Mouse (Mus musculus) adrenal gland, adult (tissue): ENCODE measurements around the gene Dolpp1.
A peak's percentile ranks its signal among the peaks of the same experiment; 100 is the strongest.

Source experiments
- DNase-seq, 2 experiments: peaks; one replicate each; pipeline ENCODE4 v3.0.0; 2022 to 2023; ENCODE audit warnings: low spot score in 1 of 2; ENCODE audit not compliant: inconsistent age in 2 of 2

The Dolpp1 gene

GRCm38 (mm10) chr2:30440211-30440700 lies 48.2 kb downstream of the Dolpp1 start:
- no peak for DNase-seq

DNA sequence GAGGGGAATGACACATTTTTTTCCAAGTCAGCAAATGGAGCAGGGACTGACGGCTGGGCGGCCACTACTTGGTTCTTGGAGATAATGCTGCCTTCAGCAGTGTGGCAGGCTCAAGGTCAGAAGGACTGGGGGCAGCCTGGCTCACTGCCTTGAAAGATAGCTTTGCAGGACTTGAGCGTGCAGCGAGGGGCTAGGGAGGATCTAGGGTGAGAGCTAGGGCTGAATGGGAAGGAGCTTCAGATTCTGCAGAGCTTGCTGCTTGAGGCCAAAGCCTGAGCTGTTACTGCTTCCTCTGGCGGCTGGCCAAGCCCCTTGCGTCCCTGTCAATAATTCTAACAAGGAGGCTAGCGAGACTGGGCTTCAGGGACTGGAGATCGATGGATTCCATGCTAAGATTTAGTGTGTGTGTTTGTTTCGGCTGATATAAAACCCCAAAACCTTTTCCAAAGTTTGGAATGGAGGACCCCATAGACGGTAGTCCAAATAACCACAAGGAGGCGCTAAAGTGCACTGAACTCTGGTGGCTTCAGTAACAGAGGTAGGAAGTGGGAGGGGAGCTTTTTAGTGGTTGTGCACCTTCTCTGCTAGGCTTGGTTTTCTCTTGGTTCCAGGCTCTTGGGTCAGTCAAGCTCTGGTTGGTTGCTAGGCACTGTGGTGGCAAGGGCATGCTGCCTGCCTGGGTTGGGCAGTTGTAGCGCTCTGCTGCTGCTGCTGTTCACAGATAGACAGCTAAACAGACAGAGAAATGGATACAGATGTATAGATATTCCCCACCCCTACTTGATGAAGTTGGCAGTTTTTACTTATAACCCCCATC lies 48.9 kb downstream of the Dolpp1 start:
- DNase-seq = peak; percentile 86 to 94

- DNase-seq = peak; percentile 86 to 94
These were observed 49.8 kb downstream of the Dolpp1 start for GRCm38 (mm10) chr2:30441518-30442497.

DNA sequence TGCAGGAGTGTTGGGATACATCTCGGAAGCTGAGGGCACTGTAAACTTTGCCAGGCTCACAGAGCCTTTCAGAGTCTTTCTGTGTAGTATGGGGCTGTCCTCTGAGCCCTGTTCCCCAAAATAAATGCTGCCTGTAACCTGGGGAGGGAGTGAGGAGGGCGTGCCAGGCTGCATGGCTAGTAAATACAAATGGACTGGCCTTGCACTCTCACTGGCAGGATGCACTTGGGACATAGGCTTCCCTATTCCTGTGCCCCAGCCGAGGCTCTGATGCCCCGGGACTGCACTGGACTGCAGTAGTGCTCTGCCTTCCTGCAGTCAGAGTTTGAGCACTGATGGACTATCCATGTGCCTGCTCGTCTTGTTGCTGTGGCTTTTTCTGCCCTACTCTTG lies 50.4 kb downstream of the Dolpp1 start:
- DNase-seq = peak; percentile 46 to 75

DNA sequence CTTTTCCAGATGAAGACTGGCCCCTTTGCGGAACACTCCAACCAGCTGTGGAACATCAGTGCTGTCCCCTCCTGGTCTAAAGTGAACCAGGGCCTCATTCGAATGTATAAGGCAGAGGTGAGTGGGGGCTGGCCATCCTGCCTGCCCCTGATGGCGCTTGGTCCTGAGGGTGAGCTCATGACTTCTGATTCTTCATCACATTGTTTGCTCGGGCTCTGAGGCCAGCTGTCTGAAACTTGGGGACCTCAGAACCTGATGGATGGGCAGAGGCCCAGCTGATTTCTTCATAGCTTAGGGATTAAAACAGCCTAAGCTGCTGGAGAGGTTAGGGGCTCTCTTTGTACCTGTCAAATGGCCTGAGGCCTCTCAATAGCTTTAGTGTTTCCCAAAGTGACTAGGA lies 51.2 kb downstream of the Dolpp1 start:
- peak in 1 of 2 experiments; percentile 60 for DNase-seq

DNA sequence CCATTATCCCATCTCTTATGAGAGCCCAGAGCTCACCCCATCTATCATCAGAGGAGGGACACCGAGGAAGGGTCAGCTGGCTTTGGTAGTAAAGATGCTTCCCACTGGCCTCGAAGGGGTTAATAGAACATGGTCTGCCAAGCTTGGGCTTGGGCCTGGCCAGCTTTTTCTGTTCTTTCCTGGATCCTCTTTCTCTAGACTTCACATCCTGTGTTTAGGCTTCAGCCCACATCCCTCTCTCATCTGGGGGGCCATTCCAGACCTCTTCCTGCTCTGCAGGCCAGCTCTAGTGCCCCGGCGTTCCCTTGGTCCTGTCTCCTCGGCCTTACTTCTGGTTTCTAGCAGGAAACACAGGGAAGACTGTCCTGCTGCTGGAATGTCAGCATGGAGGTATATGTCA lies 52.0 kb downstream of the Dolpp1 start:
- DNase-seq = no peak

GRCm38 (mm10) chr2:30444450-30444849 lies 52.4 kb downstream of the Dolpp1 start:
- DNase-seq = no peak

GRCm38 (mm10) chr2:30445312-30445711 lies 53.3 kb downstream of the Dolpp1 start:
- no peak for DNase-seq

DNA sequence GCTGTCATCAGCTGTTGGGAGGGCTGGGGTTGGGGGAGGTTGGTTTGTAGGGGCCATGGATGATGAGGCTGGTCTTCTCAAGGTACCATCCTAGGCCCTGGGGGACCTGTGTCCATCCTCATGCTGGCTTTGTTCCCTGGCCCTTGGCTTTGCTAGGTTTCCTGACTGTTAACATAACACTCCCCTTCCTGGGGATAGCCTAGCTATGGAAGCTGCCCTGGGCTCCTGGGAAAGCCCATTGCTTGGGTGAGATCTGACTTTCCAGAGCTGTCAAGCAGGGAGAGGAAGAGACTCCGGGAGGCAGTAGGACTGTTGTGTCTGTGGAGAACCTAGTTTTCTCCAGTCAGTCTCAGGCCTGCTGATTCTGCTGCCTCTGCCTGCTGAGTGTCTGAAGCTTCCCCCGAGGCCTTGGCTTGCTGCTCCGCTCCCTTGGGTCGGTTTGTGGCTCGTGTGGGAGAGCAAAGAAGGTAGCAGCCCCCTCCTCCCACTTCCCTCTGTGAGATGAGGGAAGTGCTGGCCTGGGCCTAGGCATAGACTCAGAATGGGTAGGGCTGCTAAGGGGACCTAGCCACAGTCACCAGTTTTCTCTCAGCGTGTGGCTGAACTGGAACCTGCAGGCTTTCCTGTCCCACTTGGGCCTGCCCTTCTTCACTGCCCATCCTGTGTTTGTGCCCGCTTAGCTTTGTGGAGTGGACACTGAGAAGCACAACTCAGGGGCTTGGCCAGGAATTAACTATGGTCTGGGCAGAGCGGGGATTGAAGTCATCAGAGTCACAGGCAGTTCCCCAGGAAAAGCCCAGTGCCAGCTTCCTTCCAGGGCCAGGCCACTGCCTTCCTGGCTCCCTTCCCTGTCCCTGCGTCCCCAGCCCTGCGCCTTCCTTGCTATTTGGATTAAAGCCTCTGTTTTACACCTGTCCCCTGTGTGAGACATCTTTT lies 55.1 kb downstream of the Dolpp1 start:
- DNase-seq = peak in 1 of 2 experiments; percentile 63

- no peak for DNase-seq
These were observed 56.3 kb downstream of the Dolpp1 start for GRCm38 (mm10) chr2:30448371-30448770.
